Mouse (Mus musculus): ENCODE data around the gene Chst15.

GRCm38 (mm10) chr7:132261885-132262284 lies 55.1 kb downstream of the Chst15 start:
- TF ChIP-seq CTCF (IDR thresholded peaks at IDR 0.05): no peak
- no peak for TF ChIP-seq EP300 (IDR thresholded peaks at IDR 0.05)
